Mouse (Mus musculus): ENCODE data around the gene Ctcfl.

DNA sequence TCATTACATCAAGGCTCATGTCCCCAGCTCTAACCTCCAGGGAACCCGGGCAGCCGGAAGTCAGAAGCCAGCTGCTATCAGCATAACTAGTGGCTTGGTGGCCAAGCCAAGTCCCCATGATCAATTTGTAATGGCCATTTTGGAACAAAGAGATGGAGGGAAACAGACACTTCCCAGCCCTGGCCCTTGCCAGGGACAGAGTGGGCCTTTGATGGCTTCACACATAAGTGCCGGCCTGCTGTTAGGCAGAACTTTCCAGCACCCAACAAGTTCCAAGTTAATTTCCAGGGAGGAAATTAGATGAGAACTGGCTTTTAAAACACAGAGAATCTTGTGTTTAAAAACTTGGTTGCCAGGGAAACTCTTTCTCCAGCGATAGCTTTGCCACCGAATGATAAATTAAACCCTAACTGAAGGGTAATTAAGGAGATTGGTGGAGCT lies 49.1 kb upstream of the Ctcfl start:
- TF ChIP-seq CTCF (IDR thresholded peaks at IDR 0.05) (no peak), POLR2A (IDR thresholded peaks at IDR 0.05; ENCODE audit: insufficient read depth, low read depth, low read length) (no peak), EP300 (IDR thresholded peaks at IDR 0.05; ENCODE audit: insufficient read depth, low read depth, low read length) (no peak)

Data from heart, adult 2 months (tissue).